In the genomic region with DNA sequence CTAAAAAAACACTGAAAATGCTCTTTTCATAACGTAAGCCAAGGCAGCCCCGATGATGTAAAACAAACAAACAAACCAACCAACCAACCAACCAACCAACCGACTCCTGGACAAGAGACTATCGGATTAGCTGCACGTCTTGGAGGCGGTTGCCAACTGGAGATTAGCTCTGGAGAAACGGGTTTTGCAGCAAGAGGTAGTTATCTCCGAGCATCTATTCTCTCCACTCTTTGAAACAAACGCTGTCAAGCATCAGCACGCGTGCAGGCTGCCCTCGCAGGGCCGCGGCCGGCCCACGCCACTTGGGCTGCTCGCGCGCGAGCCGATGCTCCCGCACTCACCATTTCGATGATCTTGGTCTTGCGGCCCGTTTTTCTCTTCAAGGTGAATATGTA, we compare ENCODE assay signal across 9 mouse cellular contexts. TPM values are rescaled to one million over a fixed set of nuclear protein-coding genes. Genes with fewer than 3 reads are reported as not detected.
DNase-seq lines count a peak whose midpoint lies in the region; ATAC-seq and TF ChIP-seq lines count a peak whose summit lies in the region.
"Had no signal": no experiment of that assay in that cellular context is flagged by ENCODE, and none has a peak within 500 bp of the region (broad histone marks: within the 10 kb centered on the region; RNA-seq: fewer than 3 reads in every experiment).

No protein-coding gene starts in this region.

- H3K9me3 ChIP-seq in lung, embryonic 16.5 days (ENCODE audit: control insufficient read depth, low read length), result no peaks in the 10 kb centered on the region
- H3K9me3 ChIP-seq in hindbrain, embryonic 14.5 days (ENCODE audit: control insufficient read depth, low read length), result no peaks in the 10 kb centered on the region

- peak overlapping the region; percentile 70 for H3K27ac ChIP-seq in lung, embryonic 16.5 days (ENCODE audit: low read length)
- H3K27ac ChIP-seq in cortical plate, adult 2 months (ENCODE audit: insufficient read depth, low read length), result peak overlapping the region; percentile 66
- peak overlapping the region; percentile 85 for H3K27ac ChIP-seq in hindbrain, embryonic 14.5 days

- H3K27me3 ChIP-seq in lung, embryonic 16.5 days (ENCODE audit: control insufficient read depth, insufficient read depth, low read depth, low read length), result no peaks in the 10 kb centered on the region
- H3K27me3 ChIP-seq in hindbrain, embryonic 14.5 days (ENCODE audit: control insufficient read depth, insufficient read depth, low read length), result no peaks in the 10 kb centered on the region

- peak overlapping the region; percentile 87 for H3K4me3 ChIP-seq in lung, embryonic 16.5 days (ENCODE audit: low read length)
- peak overlapping the region; percentile 44 for H3K4me3 ChIP-seq in cortical plate, adult 2 months (ENCODE audit: insufficient read depth, low read length)
- H3K4me3 ChIP-seq in hindbrain, embryonic 14.5 days (replicated peaks; ENCODE audit: low read length), result peak overlapping the region; percentile 66

- H3K36me3 ChIP-seq in lung, embryonic 16.5 days (ENCODE audit: control insufficient read depth, insufficient read depth, low read length), result no peaks in the 10 kb centered on the region
- H3K36me3 ChIP-seq in hindbrain, embryonic 14.5 days (replicated peaks; ENCODE audit: control insufficient read depth, insufficient read depth), result no peaks in the 10 kb centered on the region

- no peak for DNase-seq in lung, postnatal 14 days
- no peak for DNase-seq in hindbrain, embryonic 14.5 days (ENCODE audit: low spot score)
- no peak for DNase-seq in adrenal gland, adult 8-10 months
- no peak for DNase-seq in layer of hippocampus, adult 11-12 months (ENCODE audit: low spot score)
- DNase-seq in kidney, adult 8-10 months, result no peak

- H3K9ac ChIP-seq in lung, embryonic 16.5 days (ENCODE audit: low read length), result peak overlapping the region; percentile 83
- H3K9ac ChIP-seq in hindbrain, embryonic 14.5 days, result peak overlapping the region; percentile 79

- peak overlapping the region; percentile 68 for H3K4me2 ChIP-seq in lung, embryonic 16.5 days (ENCODE audit: low read depth, low read length)
- peak overlapping the region; percentile 71 for H3K4me2 ChIP-seq in hindbrain, embryonic 14.5 days (replicated peaks)

- H3K4me1 ChIP-seq in lung, embryonic 16.5 days (replicated peaks; ENCODE audit: control insufficient read depth, insufficient read depth, low read length), result peaks cover 5% of the 10 kb centered on the region; the same call in 1 of the 2 replicates
- H3K4me1 ChIP-seq in cortical plate, adult 2 months (ENCODE audit: control insufficient read depth, insufficient read depth, low read length), result peaks cover 2% of the 10 kb centered on the region; the same call in 1 of the 2 replicates
- H3K4me1 ChIP-seq in hindbrain, embryonic 14.5 days (replicated peaks; ENCODE audit: control insufficient read depth, insufficient read depth, low read length), result peaks cover 18% of the 10 kb centered on the region

- no peak for TF ChIP-seq POLR2A in cortical plate, adult 2 months (IDR thresholded peaks at IDR 0.05; ENCODE audit: extremely low read depth, insufficient read depth, low read length)

- WGBS in lung, embryonic 16.5 days, result under 1% methylated on average over 25 of the region's 25 CpGs
- WGBS in hindbrain, embryonic 14.5 days, result under 1% methylated on average over 25 of the region's 25 CpGs

- no peak for TF ChIP-seq CTCF in cortical plate, adult 2 months (IDR thresholded peaks at IDR 0.05; ENCODE audit: extremely low read depth, insufficient read depth, low read length)

- no peak for ATAC-seq in lung, embryonic 16.5 days (ENCODE audit: low read depth)
- no peak; the same call in 1 of the 2 replicates for ATAC-seq in hindbrain, embryonic 14.5 days (ENCODE audit: low FRiP score)
- ATAC-seq in megakaryocyte progenitor cell, adult 5-6 weeks (replicated peaks; ENCODE audit: poor library complexity), result peak; percentile 30

RNA-seq across cellular contexts. Expression of a gene that starts 0.4 kb away (rescaled TPM):
- polyA plus RNA-seq in lung, embryonic 16.5 days (2015; fragmentation: Nextera tagmentation; extraction: Ambion mirVana), result 59.0 and 59.2 TPM in 2 replicates
- 52.6 and 54.6 TPM in 2 replicates for polyA plus RNA-seq in cortical plate, adult 2 months (2012; rRNA removed)
- 174 and 180 TPM in 2 replicates for polyA plus RNA-seq in hindbrain, embryonic 14.5 days (2014; fragmentation: Nextera tagmentation; extraction: Ambion mirVana)
- 87.8 and 89.5 TPM in 2 replicates for total RNA-seq in megakaryocyte progenitor cell, adult 5-6 weeks (2015)
- 51.0 and 57.2 TPM in 2 replicates for total RNA-seq in megakaryocyte progenitor cell, adult 5-6 weeks (2017)
- total RNA-seq in adrenal gland, adult 8-10 months (2022), result 10 to 100 TPM; 24.7 to 34.6 (median 29.4) TPM

RNA-seq across cellular contexts. Expression of a gene that starts 0.5 kb away (rescaled TPM):
- polyA plus RNA-seq in lung, embryonic 16.5 days (2015; fragmentation: Nextera tagmentation; extraction: Ambion mirVana), result 0.16 and 0.19 TPM in 2 replicates
- 0.26 and 0.35 TPM in 2 replicates for polyA plus RNA-seq in cortical plate, adult 2 months (2012; rRNA removed)
- polyA plus RNA-seq in hindbrain, embryonic 14.5 days (2014; fragmentation: Nextera tagmentation; extraction: Ambion mirVana), result 0.62 and 0.72 TPM in 2 replicates
- total RNA-seq in megakaryocyte progenitor cell, adult 5-6 weeks (2015), result 0.29 and 0.37 TPM in 2 replicates
- total RNA-seq in megakaryocyte progenitor cell, adult 5-6 weeks (2017), result 0.54 and 0.58 TPM in 2 replicates
- 1 to 10 TPM in 1 of 4 experiments, under 1 TPM in 3; 0.46 to 1.1 (median 0.52) TPM for total RNA-seq in adrenal gland, adult 8-10 months (2022)

RNA-seq across cellular contexts. Expression of a gene that starts 46.7 kb away (rescaled TPM):
- polyA plus RNA-seq in lung, embryonic 16.5 days (2015; fragmentation: Nextera tagmentation; extraction: Ambion mirVana), result not detected in 2 replicates
- polyA plus RNA-seq in cortical plate, adult 2 months (2012; rRNA removed), result not detected in 2 replicates
- polyA plus RNA-seq in hindbrain, embryonic 14.5 days (2014; fragmentation: Nextera tagmentation; extraction: Ambion mirVana), result not detected in 2 replicates
- not detected in 2 replicates for total RNA-seq in megakaryocyte progenitor cell, adult 5-6 weeks (2015)
- total RNA-seq in megakaryocyte progenitor cell, adult 5-6 weeks (2017), result not detected in 2 replicates
- not detected for total RNA-seq in adrenal gland, adult 8-10 months (2022)
- total RNA-seq: gastrocnemius, postnatal 36 days had no signal
